Mouse (Mus musculus) frontal cortex, postnatal 10 days (tissue): ENCODE measurements around the gene Sart3.
"Not testable (repeated sequence)": the region's sequence is repeated elsewhere in the genome, so short reads cannot be mapped to it uniquely, and the experiment has no call there.

Experiments used
- DNase-seq, 2 experiments: peaks; one replicate each; pipeline ENCODE4 v3.0.0; 2022; ENCODE audit warnings: low spot score in 2 of 2, mixed read lengths in 1 of 2

The Sart3 gene

DNA sequence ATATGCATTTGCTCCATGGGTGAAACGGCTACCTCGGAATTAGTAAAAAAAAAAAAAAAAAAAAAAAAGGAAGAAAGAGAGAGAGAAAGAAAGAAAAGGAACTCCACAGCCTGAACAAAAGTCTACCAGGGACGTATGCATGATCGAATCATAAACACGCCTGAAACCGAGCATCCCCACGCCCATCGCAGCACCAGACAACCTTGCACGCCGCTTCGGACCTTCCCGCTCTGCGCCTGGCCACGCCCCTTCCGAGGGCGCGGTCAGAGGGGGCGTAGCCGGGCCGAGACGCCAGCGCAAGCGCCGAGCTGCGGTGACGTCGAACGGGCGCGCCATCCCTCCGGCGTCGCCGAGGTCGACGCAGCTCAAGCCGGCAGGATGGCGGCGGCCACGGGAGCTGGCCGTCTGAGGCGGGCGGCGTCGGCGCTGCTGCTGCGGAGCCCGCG lies at the start of gene Sart3, which contains the start of gene Iscu:
Gene Sart3, minus strand, starts transcription at position 61 of the 446 bp plus-strand sequence.
Gene Iscu, plus strand, starts transcription at position 299 of the 446 bp plus-strand sequence.
- peak; percentile 90 to 94 for DNase-seq

DNA sequence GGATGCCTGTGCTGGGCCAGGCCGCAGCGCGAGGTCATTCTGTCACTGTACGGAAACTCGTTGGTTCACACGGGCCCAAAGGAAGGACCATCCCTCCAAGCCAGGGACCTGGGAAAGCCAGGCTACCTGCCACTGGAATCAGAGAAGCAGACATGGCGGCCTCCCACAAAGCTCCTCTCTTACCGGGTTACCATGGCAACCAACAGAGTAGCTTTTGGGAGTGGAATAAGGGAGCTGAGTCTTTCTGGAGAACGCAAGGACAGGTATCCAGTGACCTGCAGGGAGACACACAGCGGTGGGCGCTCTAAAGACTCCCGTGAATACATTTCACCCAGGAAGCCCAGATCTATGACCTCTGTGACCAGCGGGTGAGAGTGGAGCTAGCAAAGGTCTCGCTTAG lies 46.3 kb upstream of the Sart3 start:
- no peak for DNase-seq

DNA sequence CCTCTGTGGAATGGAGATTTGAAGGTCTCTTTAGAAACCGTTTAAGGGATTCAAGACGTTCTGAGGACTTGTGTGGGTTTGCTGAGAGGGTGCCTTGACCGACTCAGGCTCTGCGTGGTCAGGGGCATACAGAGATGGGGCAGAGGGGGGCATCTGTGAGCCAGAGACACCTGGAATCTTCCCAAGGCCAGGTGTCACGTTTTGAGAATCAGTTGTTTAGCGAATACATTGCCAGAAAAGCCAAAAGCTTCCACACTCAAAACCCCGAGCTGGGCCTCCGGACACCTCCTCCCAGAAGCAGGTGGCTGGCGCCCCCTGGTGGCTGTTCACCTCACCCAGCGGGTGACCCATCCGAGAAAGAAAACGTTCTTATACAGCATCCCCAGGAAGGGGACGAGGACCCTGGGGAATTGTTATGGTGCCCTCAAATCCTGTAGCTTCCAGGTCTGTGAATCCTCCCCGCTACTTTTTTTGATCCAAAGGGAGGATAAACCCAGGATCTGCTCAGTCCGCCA lies 43.4 kb upstream of the Sart3 start:
- DNase-seq = peak in 1 of 2 experiments; percentile 57

DNA sequence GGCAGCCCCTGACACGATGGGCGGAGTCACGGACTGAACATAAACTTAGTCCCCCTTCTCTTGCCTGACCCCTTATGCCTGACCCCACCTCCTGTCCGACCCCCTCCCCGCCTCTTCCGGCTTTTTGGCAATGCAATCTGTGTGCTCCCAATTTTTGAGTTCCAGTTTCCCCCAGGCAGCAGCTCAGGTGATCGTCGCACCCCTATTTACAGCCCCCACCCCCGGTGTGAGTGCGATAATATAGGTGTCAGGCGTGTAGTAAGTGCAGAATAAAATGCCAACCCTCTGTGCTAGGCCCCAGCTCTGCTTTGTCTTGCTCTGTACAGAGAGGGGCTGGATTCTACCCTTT lies 42.7 kb upstream of the Sart3 start:
- no peak for DNase-seq

DNA sequence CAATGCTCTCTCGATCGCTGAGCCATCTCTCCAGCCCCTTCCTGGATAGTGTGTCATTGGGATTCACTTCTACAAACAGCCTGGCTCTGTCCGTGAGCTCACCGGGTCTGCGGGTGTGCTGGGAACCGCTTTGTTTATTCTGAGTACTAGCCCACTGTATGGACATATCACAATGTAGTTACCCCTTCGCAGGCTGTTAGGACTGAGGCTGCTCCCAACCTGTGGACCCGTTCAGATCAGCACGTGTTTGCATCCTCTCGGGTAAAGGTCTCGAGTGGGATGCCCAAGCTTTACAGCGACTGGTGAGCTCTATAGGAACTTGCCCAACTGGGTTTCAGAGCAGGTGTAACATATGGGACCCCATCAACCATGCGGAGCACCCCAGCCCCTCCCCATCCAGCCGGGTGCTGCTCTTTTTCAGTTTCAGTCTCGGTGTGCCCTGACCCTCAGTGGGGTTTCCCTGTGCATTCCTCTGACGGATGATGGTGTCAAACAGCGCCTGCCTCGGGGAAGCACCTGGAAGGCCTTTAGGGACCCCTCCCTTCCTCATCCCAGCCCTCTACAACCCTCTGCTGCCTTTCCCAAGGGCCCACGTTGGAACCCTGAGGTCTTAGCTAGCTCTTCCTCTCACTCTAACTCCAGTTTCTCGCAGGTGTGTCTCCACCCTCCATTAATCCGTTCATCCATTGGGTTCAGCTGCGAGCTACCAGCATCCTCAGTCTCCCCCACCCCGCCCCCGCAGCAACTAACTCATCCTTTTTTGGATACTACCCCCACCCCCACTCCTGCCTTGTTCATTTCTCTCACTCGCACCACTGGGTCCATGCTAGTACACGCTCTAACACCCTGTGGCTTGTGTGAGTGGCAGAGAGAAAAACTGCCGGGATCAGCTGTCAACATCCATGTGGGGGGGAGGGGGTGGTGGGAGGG lies 42.1 kb upstream of the Sart3 start:
- DNase-seq = no peak

DNA sequence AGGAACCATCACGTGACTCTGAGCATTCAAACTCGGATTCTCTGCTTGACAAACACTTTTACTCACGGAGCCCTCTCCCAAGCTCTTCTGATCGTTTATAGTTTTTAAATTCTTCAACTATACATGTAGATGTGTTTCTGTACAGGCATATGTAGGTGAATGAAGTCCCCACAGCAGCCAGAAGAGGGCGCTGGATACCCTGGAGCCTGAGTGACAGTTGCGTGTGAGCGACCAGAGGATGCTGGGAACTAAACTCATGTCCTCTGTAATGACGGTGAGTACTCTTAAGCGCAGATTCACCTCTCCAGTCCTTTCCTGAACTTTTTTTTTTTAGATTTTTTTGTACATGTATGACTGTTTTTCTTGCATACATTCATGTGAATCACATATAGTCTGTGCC lies 41.3 kb upstream of the Sart3 start:
- DNase-seq = no peak

DNA sequence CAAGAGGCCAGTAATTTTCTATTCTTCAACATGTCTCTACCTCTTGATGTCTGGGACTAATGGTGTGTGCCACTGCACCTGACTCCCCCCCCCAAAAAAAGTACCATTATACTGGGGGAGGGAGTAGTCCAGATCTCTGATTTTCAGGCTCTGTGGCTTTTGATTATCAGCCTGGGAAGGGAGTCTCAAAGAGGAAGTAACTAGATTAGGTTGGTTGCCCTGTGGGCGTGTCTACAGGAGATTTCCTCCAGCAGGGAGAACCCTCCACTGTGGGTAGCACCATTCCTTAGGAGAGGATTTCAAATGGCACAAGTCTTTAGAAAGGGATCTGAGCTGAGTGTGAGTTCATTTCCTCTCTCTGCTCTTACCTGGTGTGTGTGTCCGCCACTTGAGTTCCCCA lies 40.3 kb upstream of the Sart3 start:
- DNase-seq = no peak

DNA sequence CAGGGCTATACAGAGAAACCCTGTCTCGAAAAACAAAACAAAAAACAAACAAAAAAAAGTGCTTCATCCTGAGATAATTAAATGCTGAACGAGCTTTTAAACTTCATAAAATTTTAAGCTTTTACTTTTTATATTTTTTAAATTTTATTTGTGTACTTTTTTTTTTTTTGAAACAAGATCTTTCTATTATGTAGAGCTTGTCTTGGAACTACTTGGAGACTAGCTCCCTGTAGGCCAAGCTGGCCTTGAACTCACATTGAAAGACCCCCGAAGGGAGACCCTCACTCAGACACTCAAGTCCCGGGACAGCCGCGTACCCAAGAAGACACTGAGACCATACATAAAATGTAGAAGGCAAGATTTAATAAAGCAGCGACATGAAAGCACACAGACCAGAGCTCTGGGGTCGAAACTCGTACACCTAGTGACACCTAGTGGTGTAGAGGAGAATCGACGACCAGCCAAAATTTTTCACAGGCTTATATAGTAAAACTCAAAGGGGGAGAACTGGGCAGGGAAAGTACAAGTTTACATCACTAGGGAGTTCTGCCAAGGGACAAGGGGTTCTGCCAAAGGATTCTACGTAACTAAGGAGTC lies 39.6 kb upstream of the Sart3 start:
- DNase-seq = not testable (repeated sequence)

DNA sequence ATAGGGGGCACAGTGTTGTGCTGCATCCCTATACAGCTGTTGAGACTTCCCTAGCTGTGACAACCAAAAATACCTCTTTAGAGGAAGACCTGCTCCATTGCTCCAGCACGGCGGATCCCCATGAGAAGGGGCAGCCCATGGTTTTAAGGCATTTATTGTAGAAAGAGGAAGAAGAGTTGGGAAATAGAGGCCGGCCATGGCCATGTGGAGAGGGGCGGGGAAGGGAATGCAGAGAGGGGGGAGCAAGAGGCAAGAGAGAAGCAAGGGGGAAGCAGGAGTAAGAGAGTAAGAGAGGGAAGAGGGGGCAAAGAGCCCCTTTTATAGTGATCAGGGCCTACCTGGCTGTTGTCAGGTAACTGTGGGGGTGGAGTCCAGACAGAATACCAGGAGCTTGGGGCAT lies 37.8 kb upstream of the Sart3 start:
- DNase-seq = no peak

DNA sequence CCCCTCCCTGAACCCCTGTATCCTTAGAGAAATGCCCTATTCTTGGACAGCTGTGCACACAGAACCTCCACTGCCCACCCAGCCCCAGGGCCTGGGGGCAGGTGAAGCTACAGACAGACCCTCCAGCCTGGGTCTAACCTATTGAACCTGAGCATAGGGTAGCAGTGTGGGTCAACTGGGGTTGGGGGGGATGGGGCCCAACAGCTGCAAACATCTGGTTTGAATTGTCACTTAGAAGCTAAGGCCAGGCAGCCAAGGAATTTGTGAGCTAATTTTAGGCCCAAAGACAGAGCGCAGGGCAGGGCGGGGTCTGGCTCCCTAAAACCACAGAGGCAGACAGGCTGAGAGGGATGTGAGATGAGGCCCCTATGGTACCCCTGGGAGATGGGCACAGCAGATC lies 35.9 kb upstream of the Sart3 start:
- DNase-seq = no peak

DNA sequence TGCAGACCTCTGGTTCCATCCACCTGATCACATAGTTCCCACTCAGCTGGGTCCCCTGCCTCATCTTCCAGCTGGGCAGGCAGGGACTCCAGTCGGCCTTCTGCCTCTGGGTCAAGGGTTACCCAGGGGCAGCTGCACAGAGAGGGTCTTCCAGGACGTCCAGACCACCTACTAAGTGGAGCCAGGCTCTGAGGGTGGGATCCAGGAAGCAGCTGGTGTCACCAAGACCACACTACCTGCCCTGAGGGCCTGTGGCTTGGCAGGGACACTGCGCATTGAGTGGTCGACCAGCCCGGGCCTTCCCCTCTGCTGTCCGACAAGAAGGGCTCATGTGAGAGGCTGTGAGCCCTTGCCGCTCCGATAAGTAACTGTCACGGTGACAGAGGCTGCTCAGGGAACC lies 35.4 kb upstream of the Sart3 start:
- DNase-seq = no peak

DNA sequence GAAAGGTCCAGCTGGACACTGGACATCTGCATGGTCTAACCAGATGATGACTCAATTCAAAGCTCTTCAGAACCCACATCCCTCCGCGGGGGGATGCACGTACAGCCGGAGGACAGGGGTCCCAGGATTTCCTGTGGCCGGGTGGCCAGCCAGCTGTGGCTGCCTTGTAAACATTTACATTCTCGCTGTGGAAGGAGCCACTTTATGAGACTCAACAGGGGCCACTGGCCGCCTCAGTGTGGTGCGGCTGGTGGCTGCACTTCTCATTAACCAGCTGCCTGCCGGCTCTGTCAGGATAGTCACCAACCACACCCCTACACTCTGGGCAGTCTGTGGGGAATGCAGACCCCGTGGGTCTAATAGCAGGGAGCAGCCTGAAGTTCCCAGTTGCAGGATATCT lies 34.1 kb upstream of the Sart3 start:
- DNase-seq = no peak

DNA sequence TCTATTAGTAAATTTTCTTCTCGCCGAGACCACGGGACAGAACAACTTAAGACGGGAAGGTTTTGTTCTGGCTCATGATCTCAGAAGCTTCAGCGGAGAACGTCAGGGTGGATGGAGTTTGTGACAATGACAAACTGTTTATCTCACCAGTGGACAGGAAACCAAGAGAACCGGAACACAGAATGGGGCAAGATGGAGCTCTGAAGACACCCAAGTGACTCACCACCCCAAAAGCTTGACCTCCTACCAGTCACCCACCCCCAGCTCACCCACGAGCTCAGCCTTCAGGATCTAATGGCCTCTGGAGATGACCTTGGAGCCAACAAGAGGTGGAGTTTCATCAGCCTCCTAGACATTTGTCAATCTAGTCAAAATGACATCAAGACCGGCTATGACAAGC lies 33.0 kb upstream of the Sart3 start:
- no peak for DNase-seq

DNA sequence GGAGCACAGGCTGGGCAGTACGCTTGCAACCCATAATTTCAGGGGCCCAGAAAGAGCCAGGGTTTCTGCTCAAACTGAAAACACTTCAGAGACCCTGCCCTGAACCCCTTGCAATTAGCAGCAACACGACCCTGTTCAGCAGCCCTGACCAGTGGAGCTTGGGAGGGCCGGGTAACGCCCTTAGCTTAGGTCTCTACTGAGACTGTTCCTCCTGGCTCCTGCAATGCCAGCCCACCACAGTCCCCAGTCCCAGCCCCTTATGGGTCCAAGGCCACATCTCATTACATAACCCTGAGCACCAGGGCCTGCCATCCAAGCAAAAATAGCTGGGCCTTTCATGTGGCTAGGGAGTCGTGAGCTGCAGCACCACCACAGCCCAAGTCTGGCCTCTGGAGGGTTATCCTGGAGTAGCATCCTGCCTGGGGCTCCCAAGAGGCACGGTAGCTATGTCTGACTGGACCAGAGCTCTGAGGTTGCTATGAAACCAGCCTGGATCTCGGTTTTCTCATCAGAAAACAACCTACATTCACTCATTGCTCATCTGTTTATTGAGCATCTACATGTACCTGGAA lies 32.2 kb upstream of the Sart3 start:
- DNase-seq = no peak

DNA sequence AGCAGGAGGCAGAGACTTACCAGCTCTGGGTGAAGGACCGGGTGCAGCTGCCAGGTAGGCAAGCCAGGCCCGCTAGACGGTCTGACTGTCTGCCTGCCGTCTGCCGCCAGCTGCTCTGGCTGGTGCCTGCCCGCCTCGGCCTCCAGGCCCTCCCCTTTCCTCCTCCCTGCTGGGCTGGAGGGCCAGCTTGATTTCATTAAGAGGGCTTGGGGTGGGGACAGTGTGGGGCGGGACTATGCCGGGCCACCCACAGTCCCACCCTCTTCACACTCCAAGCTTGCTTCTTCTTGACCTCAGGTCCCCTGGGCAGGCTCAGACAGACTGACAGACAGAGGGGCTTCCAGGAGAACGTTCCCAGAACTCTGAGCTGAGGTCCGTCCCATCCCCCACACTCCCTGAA lies 28.0 kb upstream of the Sart3 start, which contains the start of gene Tmem119:
Gene Tmem119, minus strand, starts transcription at position 237 of the 400 bp plus-strand sequence.
- no peak for DNase-seq

DNA sequence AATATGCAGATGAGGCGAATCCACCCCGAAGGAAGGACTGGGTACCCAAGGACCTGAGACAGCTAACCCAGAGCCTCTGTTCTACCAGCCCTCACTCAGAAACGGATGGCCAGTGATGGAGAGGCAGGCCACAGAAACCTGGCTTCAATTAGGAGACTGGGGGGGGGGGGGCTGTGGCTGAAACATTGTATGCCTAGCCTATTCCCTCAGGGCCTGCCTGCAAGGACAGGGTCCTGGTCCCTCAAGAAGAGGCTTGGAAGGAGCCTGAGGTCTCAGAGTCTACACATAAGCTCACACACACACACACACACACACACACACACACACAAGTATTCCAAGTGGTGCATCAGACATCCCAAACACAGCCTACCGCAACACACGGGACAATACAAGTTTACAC lies 27.4 kb upstream of the Sart3 start:
- DNase-seq = no peak

DNA sequence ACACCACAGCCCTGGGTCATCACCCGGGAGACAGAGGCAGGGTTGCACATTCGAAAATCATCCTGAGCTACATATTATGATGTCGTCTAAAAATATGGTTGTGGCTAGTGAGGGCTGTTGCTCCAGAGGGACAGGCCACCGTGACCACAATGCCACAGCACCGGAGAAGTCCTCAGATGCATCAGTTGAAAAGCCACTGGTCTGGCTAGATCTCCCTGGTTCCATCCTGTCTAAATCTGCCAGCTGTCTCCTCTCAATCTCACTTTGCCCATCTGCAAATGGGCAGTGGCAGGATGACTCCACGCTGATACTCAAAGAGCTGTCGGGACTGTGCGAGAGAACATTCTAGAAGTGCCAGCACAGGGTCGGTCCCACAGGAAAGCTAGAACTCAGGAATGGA lies 26.2 kb upstream of the Sart3 start:
- DNase-seq = no peak

DNA sequence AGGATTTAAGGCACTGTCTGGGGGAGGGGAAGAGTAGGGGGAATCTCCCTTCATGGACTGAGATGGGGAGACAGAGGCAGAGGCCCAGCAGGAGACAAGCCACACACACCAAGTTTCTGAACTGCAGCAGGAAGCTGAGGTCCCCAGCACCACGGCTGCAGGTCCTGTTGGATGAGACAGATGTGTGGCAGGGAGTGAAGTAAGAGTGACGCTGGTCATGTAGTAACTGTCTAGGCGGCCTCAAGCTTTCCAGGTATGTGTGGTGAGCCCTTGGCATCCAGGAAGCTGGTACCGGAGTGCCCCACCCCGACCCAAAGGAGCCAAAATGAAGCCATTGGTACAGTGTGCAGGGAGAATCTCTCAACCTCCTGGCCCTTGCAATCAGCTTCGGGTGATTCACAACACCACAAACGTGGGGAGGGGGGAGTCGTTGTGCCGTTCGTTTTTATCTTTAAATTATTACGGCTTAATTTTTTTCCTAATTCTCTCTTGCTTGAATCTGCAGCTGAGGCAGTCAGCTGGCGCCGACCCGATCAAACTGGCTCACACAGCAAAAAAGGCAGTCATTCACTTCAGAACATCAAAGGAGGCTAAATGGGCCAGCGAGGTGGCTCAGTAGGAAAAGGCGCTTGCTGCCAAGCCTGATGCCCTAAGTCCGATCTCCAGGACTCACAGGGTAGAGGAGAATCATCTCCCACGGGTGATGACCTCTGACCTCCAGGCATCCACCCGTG lies 25.0 kb upstream of the Sart3 start:
- no peak for DNase-seq

DNA sequence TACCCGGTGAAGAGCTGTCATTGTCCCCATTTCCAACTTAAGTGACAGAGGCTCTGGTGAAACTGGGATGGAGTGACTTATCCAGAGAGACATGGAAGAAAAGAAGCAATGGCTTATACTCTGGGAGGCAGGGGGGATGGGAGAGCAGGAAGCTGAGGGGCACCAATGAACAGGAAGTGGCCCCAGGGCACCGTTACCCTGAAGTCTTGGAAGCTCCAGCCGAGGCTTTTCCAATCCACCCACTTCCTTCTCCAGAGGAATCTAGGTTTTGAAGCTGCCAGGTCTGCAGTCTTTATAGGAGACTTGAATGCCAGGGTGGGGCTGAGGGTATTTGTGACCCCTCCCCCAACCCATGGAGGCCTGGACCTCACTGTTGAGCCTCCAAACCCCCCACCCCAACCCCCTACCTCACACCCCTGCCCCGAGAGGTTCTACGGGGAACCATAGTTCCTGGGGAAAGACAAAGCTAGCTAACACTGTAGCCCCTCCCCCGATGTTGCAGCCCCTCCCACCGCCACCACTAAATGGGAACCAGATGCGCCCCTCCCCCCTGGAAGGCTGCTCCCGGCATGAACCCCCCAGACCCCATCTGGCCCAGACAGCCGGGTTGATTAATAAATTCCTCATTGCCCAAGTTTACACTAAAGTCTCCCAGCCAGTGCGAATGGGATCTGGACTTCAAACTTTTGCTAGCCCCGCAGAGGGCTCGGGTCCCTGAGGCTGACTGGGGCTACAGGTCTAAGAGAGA lies 24.3 kb upstream of the Sart3 start:
- no peak for DNase-seq

DNA sequence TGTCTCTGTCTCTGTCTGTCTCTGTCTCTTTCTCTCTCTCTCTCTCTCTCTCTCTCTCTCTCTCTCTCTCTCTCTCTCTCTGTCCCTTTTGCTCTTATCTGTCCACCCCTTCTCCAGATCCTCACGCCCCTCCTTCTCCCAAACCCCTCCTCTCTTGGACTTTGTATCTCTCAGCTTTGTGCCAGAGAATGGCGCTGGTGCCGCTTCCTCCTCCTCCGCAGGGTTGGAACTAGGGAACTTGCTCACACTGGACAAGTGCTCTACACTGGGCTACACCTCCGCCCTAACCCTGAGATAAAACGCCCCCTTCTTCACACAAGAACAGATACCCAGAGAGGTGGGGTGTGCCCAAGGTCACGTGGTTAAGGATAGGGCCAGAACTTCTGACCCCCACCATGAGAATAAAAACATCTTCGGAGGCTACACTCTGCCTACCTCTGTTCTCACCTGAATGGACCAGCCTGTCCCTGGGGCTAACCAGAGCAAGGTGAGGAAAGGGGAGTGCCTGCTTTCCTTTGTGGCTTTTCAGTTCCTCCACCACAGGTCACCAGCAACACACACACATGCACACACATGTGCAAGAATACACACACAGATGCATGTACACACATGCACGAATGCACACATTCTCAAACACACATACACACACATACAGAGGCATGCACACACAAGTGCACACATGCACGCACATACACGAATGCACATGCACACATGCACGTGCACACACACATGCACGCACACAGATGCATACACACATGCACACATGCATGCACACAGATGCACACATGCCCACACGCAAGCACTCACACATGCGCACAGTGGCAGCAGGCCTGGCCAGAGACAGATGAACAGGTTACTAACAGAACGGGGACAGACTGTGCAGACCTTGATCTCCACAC lies 19.1 kb upstream of the Sart3 start:
- no peak for DNase-seq
